Mouse (Mus musculus): ENCODE measurements around the gene Slc38a1.
"Not testable (repeated sequence)": the region's sequence is repeated elsewhere in the genome, so short reads cannot be mapped to it uniquely, and the experiment has no call there.

The Slc38a1 gene

GRCm38 (mm10) chr15:96658275-96658602, 15.5 kb upstream of the Slc38a1 start:
- DNase-seq (ENCODE audit: low read depth, low spot score): no peak

GRCm38 (mm10) chr15:96657576-96658274, 15.0 kb upstream of the Slc38a1 start:
- no peak for DNase-seq (ENCODE audit: low read depth, low spot score)

- no peak for DNase-seq (ENCODE audit: low read depth, low spot score)
Observed at GRCm38 (mm10) chr15:96655514-96655913, 12.8 kb upstream of the Slc38a1 start.

- DNase-seq (ENCODE audit: low read depth, low spot score): no peak
Observed at GRCm38 (mm10) chr15:96654714-96655113, 12.0 kb upstream of the Slc38a1 start.

GRCm38 (mm10) chr15:96653011-96653410, 10.3 kb upstream of the Slc38a1 start:
- peak; percentile 68 for DNase-seq (ENCODE audit: low read depth, low spot score)

GRCm38 (mm10) chr15:96652531-96652930, 9.8 kb upstream of the Slc38a1 start:
- no peak for DNase-seq (ENCODE audit: low read depth, low spot score)

GRCm38 (mm10) chr15:96647376-96647775, 4.7 kb upstream of the Slc38a1 start:
- peak; percentile 64 for DNase-seq (ENCODE audit: low read depth, low spot score)

- DNase-seq (ENCODE audit: low read depth, low spot score): peak; percentile 37
Observed at GRCm38 (mm10) chr15:96641821-96642435, 785 bp downstream of the Slc38a1 start.

- peak; percentile 70 for DNase-seq (ENCODE audit: low read depth, low spot score)
Observed at GRCm38 (mm10) chr15:96641111-96641820, 1.4 kb downstream of the Slc38a1 start.

GRCm38 (mm10) chr15:96640291-96640985, 2.3 kb downstream of the Slc38a1 start:
- DNase-seq (ENCODE audit: low read depth, low spot score): peak; percentile 50

GRCm38 (mm10) chr15:96639630-96640029, 3.1 kb downstream of the Slc38a1 start:
- no peak for DNase-seq (ENCODE audit: low read depth, low spot score)

- DNase-seq (ENCODE audit: low read depth, low spot score): no peak
Observed at GRCm38 (mm10) chr15:96638656-96639055, 4.1 kb downstream of the Slc38a1 start.

GRCm38 (mm10) chr15:96638173-96638572, 4.5 kb downstream of the Slc38a1 start:
- DNase-seq (ENCODE audit: low read depth, low spot score): peak; percentile 60

GRCm38 (mm10) chr15:96634670-96635405, 7.9 kb downstream of the Slc38a1 start:
- DNase-seq (ENCODE audit: low read depth, low spot score): peak; percentile 95

GRCm38 (mm10) chr15:96632201-96632600, 10.5 kb downstream of the Slc38a1 start:
- peak; percentile 41 for DNase-seq (ENCODE audit: low read depth, low spot score)

- DNase-seq (ENCODE audit: low read depth, low spot score): no peak
Observed at GRCm38 (mm10) chr15:96631107-96631718, 11.5 kb downstream of the Slc38a1 start.

- DNase-seq (ENCODE audit: low read depth, low spot score): no peak
Observed at GRCm38 (mm10) chr15:96628256-96628655, 14.5 kb downstream of the Slc38a1 start.

GRCm38 (mm10) chr15:96626871-96627270, 15.8 kb downstream of the Slc38a1 start:
- DNase-seq (ENCODE audit: low read depth, low spot score): no peak

GRCm38 (mm10) chr15:96625012-96625411, 17.7 kb downstream of the Slc38a1 start:
- not testable (repeated sequence) for DNase-seq (ENCODE audit: low read depth, low spot score)

- DNase-seq (ENCODE audit: low read depth, low spot score): no peak
Observed at GRCm38 (mm10) chr15:96622376-96622775, 20.3 kb downstream of the Slc38a1 start.

- no peak for DNase-seq (ENCODE audit: low read depth, low spot score)
Observed at GRCm38 (mm10) chr15:96621686-96622085, 21.0 kb downstream of the Slc38a1 start.

Measured in ES-CJ7 (cell line).